ENCODE assay signal across 1 mouse cellular context in the genomic region with DNA sequence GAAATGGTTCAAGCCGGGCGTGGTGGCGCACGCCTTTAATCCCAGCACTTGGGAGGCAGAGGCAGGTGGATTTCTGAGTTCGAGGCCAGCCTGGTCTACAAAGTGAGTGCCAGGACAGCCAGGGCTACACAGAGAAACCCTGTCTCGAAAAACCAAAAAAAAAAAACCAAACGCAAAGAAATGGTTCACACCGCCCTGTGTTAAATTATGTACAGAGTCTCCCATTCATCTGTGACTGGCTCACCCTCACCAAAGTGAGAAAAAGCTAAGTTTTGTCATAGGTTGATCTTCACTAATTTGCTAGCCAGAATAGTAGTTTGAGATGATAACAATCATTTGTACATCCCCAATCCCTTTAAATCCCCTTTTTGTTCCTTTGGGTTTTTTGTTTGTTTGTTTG.
A peak's percentile ranks its signal among the peaks of the same experiment; 100 is the strongest.
TF ChIP-seq lines count a peak whose summit lies in the region.

No protein-coding gene starts in this region.

TF ChIP-seq in MEL, 35 proteins besides CTCF, POLR2A, EP300 and RAD21:
- TF ChIP-seq MYC (IDR thresholded peaks at IDR 0.05; ENCODE audit: low read depth, low read length) (0 out of 2 replicates have a peak, but pooled peaks have one; percentile 5), ZNF384 (IDR thresholded peaks at IDR 0.05; ENCODE audit: low read depth, low read length) (peak; percentile 60; the same call in 1 of the 2 replicates)
